Mouse (Mus musculus) liver, postnatal 0 days (tissue): ENCODE results near the gene Ftcd.

Experiments used
- CTCF ChIP-seq: sonication (generic); IDR thresholded peaks from 2 replicates; pipeline ENCODE4 v1.5.1; 2016; ENCODE audit warnings: antibody characterized with exemption, low read depth
- EP300 ChIP-seq: IDR thresholded peaks from 2 replicates; pipeline ENCODE4 v1.6.1; 2016; ENCODE audit warnings: antibody characterized with exemption, low read depth, mild to moderate bottlenecking

DNA sequence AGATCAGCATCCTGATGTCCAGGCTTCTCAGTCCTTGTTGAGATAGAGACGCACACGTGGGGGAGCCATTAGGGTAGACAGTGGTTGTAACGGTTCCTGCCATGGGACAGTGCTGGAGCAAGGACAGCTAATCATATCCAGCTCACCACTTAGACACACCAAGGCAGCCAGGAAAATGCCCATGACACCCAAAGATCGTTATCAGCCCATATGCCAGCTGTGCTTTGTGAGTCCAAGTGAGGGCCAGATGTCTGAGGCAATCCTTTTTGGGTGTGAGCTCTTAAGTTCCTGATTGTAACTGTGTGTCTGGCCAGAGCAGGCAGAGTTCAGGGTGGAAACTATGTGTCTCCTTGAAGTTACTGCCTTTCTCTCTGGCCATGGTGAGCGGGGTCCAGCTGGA, 21.4 kb upstream of the Ftcd start:
- TF ChIP-seq CTCF (no peak), EP300 (no peak)
